Mouse (Mus musculus): Measurements from ENCODE around the gene Gm36210.
"Not testable (repeated sequence)": the region's sequence is repeated elsewhere in the genome, so short reads cannot be mapped to it uniquely, and the experiment has no call there.

The Gm36210 gene

DNA sequence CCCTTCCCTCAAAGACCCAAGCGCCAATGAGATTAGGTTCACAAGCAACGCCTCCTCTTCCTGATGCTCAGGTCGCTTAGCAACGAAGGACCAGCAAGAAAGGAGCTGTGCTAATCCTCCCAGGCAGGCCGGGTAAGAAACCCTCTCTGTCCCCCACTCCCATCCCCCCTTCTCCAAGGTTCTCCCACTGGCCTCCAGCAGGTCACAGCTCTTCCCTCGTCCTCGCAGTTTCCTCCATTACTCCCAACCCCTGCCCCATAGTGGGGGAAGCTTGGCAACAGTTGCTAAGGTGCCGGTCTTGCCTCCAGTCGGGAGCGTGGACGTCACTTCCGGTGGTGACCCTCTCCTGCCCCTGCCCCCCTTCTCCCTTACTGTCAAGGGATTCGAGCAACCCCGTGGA is 16.2 kb upstream of the Gm36210 start:
- peak; percentile 81 for DNase-seq

GRCm38 (mm10) chr7:4921824-4922482 is 15.6 kb upstream of the Gm36210 start, which contains the start of gene Nat14:
TSS of gene Nat14 (plus strand) at chr7:4922028.
- DNase-seq, result no peak

DNA sequence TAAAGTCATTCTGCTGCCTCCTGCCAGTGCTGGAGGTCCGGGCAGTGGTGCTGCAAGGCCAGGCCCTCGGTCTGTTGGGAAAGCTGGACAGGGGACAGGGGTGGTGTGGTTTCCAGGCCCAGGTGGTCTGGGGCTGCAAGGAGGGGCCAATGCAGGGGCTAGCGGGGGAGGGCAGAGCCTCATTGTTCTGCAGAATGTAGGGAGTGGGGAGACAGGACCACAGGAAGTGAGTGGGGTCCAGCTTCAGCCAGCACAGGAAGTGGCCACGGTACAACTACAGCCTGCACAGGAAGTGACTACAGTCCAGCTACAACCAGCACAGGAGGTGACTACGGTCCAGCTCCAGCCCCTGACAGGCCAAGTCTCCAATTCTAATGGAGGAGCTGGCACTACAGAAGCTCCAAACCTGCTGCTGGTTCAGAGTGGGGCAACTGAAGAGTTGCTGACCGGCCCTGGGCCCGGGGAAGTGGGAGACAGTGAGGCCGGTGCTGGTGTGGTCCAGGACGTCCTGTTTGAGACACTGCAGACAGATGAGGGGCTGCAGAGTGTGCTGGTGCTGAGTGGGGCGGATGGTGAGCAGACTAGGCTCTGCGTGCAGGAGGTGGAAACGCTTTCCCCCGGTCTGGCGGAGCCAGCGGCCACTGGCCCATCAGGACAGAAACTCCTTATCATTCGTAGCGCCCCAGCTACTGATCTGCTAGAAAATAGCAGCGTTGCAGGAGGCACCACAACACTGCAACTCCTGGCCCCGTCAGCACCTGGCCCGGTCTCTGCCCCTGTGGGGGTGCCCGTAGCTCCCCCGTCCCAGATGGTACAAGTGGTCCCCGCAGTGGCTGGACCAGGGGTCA is 14.9 kb upstream of the Gm36210 start:
- DNase-seq, result no peak

DNA sequence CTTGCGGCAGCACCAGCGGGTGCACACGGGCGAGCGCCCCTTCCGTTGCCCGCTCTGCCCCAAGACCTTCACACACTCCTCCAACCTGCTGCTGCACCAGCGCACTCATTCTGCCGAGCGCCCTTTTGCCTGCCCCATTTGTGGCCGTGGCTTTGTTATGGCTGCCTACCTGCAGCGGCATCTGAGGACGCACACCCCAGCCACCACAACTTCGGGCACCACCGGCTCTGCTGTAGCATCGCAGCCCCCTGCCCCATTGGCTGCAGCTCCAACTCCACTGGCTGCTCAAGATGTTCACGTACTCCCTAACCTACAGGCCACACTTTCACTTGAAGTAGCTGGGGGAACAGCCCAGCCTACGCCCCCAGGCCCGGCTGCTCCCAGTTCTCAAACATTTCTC is 14.2 kb upstream of the Gm36210 start:
- DNase-seq, result no peak

DNA sequence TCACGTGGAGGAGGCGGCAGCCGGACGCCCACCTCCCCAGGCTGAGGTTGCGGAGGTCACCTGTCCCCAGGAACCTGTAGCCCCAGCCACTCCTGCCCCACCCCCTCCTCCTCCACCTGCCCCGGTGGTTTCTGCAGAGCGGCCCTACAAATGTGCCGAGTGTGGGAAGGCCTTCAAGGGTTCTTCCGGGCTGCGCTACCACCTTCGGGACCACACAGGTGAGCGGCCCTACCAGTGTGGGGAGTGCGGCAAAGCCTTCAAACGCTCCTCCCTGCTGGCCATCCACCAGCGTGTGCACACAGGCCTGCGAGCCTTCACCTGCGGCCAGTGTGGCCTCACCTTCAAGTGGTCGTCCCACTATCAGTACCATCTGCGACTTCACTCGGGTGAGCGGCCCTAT is 13.7 kb upstream of the Gm36210 start:
- DNase-seq, result no peak

DNA sequence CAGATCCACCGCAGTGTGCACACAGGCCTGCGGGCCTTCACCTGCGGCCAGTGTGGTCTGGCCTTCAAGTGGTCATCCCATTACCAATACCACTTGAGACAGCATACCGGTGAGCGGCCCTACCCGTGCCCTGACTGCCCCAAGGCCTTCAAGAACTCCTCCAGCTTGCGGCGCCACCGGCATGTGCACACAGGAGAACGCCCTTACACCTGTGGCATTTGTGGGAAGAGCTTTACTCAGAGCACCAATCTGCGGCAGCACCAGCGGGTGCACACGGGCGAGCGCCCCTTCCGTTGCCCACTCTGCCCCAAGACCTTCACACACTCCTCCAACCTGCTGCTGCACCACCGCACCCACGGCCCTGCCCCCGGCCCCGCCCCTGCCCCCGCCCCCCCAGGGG is 12.8 kb upstream of the Gm36210 start:
- DNase-seq, result no peak

DNA sequence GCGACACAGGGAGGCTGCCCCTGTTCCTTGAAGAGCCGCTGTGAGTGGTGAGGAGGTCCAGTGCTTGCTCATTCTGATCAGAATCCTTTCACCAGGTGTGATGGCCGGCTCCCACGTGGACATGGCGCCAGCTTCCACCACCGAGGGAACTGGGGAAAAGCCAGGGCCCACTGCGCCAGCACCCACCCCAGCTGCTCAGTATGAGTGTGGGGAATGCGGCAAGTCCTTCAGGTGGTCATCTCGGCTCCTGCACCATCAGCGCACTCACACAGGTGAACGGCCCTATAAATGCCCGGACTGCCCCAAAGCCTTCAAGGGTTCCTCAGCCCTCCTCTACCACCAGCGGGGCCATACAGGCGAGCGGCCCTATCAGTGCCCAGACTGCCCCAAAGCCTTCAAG is 12.4 kb upstream of the Gm36210 start:
- no peak for DNase-seq

GRCm38 (mm10) chr7:4917494-4917893 is 11.2 kb upstream of the Gm36210 start:
- no peak for DNase-seq

- peak; percentile 58 for DNase-seq
Measured at GRCm38 (mm10) chr7:4915669-4916416, 9.5 kb upstream of the Gm36210 start.

DNA sequence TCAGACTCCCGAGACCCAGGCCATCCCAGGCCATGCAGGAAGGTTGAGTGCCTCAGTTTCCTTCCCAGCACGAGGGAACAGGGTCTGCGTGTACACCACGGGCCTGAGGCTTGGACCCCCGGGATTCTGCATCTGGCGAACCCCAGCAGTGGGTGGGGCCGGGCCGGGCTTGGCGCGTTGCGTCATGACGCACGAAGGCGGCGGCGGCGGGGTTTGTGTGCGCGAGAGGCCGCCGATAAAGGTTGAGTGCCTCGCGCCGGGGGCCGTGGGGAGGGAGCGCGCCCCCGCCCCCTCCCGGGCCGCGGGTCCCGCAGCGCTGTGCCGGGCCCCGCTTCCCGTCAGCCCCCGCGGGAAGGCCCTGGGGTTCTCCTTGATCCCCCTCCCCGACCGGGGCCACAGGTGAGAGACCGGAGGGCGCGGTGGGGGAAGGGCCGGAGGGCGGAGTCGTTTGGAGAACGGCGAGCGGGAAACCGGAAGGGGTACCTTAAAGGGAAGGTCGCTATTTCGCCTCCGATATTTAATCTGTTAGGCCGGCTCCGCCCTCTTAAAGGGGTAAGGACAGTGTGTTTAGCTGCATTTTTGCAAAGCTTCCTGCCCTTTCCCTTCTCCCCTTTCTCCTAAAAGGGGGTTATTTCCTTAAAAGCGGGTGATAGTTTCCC is 8.8 kb upstream of the Gm36210 start, which contains the start of gene Zfp628:
Gene Zfp628, plus strand, starts transcription at position 211 of the 659 bp plus-strand sequence.
- DNase-seq, result peak; percentile 97

DNA sequence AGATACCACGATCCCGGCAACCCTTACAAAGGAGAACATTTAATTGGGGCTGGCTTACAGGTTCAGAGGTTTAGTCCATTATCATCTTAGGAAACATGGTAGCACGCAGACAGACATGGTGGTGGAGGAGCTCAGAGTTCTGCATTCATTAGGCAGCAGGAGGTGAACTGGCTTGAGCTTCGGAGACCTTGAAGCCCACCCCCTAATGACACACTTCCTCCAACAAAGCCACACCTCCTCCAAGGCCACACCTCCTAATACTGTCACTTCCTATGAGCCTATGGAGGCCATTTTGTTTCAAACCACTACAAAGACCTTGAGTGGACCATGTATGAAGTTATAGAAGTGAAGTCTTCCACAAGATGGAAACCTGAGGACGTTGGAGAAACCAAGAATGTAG is 5.9 kb upstream of the Gm36210 start:
- no peak for DNase-seq

DNA sequence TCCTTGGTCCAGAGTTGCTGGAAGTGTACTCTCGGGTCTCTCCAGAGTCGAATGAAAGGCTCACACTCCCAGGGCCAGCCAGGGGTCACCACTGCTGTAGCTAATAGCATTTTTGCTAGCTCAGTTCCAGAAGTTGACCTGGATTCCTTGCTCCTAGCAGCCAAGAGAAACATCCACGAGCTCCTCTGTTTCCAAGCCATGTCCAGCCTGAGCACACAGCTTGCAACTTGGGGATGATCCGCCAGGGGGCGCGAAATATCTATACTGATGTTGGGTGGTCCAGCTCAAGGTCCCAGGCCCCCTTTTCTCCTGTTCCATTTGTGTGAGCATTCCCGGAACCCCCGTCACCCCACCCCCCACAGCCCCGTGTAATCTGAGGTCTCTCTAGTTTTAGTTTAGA is 5.2 kb upstream of the Gm36210 start:
- DNase-seq, result peak; percentile 49

DNA sequence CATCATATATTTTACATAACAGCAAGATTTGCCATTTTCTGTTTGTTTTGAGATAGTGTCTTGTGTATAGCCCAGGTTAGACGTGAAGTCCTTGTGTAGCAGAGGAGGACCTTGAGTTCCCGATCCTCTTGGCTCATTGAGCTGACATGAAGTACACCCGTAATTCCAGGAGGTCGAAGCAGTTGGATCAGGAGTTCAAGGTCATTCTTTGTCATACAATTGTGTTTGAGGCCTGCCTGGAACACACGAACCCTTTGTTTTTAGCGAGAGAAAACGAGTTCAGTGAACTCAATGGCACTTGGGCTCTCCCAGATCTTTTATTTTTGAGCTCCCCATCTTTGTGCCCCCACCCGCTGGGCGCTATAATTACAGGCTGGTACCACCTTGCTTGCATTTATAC is 3.9 kb downstream of the Gm36210 start:
- no peak for DNase-seq

DNA sequence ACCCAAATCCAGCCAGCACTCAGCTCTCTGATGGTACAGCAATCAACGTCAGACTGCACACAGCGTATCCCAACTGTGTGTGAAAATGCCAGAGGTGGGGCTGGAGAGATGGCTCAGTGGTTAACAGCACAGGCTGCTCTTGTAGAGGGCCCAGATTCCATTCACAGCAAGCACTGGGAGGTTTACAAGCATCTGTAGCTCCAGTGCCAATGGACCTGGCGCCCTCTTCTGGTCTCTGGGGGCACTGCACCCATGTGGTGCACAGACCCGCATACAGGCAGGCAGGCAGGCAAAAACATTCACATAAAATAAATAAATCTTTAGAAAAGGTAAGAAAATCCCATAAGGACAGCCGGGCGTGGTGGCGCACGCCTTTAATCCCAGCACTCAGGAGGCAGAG is 5.1 kb downstream of the Gm36210 start:
- no peak for DNase-seq

GRCm38 (mm10) chr7:4900523-4900851 is 5.8 kb downstream of the Gm36210 start:
- no peak for DNase-seq

DNA sequence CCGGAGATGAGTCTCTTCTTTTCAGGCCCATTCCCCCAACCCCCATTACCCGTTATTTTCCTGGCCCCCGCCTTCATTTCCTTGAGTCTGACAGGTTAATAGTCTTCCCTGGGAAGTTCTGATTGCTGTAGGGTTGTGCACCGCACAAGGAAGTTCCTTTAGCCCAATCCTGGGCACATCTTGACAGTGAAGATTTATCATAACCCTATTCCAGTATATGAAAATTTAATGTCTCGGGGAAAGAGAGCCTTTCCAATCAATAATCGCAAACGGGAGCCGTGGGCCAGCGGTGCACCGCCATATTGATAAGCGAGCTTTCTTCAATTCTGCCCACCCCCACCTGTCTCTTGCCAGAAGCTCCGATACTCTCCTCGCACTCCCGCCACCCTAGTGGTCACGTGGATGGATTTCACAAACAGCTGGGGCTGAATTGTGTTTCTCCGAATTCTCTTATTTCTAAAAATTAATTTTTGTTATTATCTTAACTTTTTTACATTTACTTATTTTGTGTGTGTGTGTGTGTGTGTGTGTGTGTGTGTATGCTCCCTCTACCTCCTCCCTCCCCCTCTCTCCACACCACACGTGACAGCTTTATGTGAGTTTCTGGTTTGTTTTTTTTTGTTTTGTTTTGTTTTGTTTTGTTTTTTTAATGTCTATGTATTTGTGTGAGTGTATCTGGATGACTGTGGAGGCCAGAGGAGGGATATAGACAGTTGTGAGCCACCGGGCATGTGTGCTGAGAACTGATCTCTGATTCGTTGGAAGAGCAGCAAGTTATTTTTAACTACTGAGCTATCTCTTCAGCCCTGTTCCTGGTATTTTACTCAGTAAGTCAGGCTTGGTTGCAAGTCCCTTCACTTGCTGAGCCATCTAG is 6.4 kb downstream of the Gm36210 start:
- DNase-seq, result no peak

DNA sequence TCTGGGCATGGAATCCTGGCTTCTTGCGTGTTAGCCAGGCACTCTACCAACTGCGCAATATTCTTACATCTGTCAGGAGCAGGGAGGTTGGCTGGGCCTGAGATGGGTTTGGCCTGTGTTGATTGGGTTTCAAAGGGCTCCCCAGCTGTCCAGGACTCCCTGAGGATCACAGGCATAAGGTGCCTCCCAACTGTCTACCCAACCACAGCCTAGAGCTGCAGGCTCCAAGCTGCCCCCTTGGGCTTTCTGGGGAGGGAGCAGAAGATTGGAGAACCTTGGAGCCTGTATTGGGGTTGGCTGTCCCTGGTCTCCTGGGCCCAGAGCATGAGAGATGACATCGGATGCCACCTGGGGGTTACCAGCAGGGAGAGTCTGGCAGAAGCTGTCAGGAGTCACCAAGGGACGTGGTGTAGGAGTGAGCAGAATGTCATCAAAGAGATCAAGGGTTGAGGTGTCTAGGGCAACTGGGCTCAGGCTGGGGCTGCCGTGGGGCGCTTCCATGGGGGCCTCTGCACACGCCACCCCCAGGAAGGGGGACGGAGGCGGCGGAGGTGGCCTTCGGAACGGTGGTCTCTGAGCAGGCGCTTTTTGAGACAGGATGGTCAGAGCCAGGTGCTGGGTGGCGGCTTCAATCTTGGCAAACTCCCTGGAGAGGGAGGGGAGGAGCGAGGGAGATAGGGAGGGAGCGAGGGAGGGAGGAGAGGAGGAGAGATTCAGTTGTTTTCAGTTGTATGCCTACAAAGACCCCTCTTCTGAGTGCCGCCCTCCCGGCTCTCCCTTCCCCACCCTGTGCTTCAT is 7.3 kb downstream of the Gm36210 start:
- DNase-seq, result no peak

DNA sequence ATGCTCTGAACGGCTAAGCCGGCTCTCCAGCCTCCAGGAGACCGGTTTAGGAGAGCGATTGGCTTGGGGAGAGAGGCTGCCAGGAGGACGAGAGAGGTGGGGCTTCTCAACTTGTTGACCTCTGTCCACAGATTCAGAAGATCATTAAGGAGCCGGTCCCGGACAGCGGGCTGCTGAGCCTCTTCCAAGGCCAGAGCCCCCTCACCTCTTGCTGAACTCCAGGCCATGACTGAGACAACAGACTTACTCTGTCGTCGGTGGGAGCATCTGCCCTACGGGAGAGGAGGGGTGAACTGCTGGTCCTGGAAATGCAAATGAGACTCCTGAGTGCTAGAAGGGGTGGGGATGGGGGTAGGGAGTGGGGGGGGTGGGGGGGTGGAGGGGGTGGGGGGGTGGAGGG is 11.1 kb downstream of the Gm36210 start:
- DNase-seq, result no peak

DNA sequence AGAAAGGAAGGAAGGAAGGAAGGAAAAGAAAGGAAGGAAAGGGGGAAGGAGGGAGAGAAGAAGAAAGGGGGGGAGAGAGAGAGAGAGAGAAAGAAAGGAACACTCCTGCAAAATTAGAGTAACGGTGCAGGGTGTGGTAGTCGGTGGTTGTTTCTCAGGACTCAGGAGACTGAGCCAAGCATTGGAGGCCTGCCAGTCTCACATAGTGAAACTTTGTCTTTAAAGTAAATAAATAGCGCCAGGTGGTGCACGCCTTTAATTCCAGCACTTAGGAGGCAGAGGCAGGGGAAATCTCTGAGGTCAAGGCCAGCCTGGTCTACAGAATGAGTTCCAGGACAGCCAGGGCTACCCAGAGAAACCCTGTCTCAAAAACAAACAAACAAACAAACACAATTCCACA is 19.6 kb downstream of the Gm36210 start:
- no peak for DNase-seq

DNA sequence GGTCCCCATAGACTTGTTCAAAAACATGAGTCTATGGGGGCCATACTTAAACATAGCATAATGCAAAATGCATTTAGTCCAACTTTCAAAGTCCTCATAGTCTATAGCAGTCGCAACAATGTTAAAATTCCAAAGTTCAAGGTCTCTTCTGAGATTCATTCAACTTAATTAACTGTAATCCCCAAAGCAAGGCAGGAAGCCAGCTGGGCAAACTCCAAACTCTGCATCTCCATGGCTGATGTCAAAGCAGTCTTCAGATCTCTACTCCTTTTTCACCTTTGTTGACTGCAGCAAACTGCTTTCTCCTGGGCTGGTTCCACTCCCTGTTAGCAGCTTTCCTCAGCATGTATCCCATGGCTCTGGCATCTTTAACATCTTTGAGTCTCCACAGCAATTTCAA is 27.3 kb downstream of the Gm36210 start:
- not testable (repeated sequence) for DNase-seq

DNA sequence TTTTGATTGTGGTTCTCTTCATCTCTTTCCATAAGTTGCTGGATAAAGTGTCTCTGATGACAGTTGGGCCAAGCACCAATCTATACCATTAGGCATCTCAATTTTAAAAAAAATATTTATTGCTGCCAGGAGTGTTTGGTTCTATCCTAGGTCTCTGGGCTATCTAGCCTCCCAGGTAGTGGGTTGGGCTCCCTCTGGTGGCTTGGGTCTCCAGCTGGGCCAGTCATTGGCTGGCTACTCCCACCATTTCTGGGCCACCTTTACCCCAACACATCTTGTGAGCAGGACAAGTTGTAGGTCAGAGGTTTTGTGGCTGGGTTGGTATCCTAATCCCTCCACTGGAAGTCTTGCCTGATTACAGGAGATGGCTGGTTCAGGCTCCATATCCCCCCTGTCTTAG is 28.1 kb downstream of the Gm36210 start:
- DNase-seq, result no peak

Data from cerebellum, adult 8-10 months (tissue).